Mouse (Mus musculus) MEL-GATA-1-ER (cell line): ENCODE data around the gene Mrm3.

Experiments
- DNase-seq: peaks from one replicate; pipeline ENCODE4 v3.0.0-alpha.2; 2012; ENCODE audit warnings: low read depth; ENCODE audit errors: extremely low read depth

The Mrm3 gene

GRCm38 (mm10) chr11:76252036-76252435 lies 8.5 kb downstream of the Mrm3 start:
- no peak for DNase-seq

- DNase-seq, result peak; percentile 20
Observed at GRCm38 (mm10) chr11:76253145-76253917, 9.8 kb downstream of the Mrm3 start.

GRCm38 (mm10) chr11:76253918-76254264 lies 10.4 kb downstream of the Mrm3 start:
- DNase-seq, result no peak

GRCm38 (mm10) chr11:76255431-76256001 lies 12.0 kb downstream of the Mrm3 start:
- no peak for DNase-seq

GRCm38 (mm10) chr11:76256129-76256528 lies 12.6 kb downstream of the Mrm3 start:
- DNase-seq, result no peak

GRCm38 (mm10) chr11:76257386-76257785 lies 13.9 kb downstream of the Mrm3 start:
- DNase-seq, result no peak

- DNase-seq, result no peak
Observed at GRCm38 (mm10) chr11:76258511-76258910, 15.0 kb downstream of the Mrm3 start.

- DNase-seq, result no peak
Observed at GRCm38 (mm10) chr11:76260208-76261050, 16.9 kb downstream of the Mrm3 start.

- peak; percentile 21 for DNase-seq
Observed at GRCm38 (mm10) chr11:76261224-76261623, 17.7 kb downstream of the Mrm3 start.

GRCm38 (mm10) chr11:76262611-76263351 lies 19.3 kb downstream of the Mrm3 start:
- no peak for DNase-seq

- no peak for DNase-seq
Observed at GRCm38 (mm10) chr11:76267550-76267949, 24.0 kb downstream of the Mrm3 start.

- no peak for DNase-seq
Observed at GRCm38 (mm10) chr11:76268001-76268459, 24.5 kb downstream of the Mrm3 start.

- no peak for DNase-seq
Observed at GRCm38 (mm10) chr11:76268521-76269065, 25.1 kb downstream of the Mrm3 start.

- DNase-seq, result no peak
Observed at GRCm38 (mm10) chr11:76272440-76272839, 28.9 kb downstream of the Mrm3 start.

- DNase-seq, result no peak
Observed at GRCm38 (mm10) chr11:76278960-76279852, 35.7 kb downstream of the Mrm3 start.

GRCm38 (mm10) chr11:76279971-76280370 lies 36.5 kb downstream of the Mrm3 start:
- no peak for DNase-seq

- DNase-seq, result no peak
Observed at GRCm38 (mm10) chr11:76283841-76284240, 40.3 kb downstream of the Mrm3 start.

- no peak for DNase-seq
Observed at GRCm38 (mm10) chr11:76285431-76286075, 42.0 kb downstream of the Mrm3 start.

GRCm38 (mm10) chr11:76286534-76287126 lies 43.1 kb downstream of the Mrm3 start:
- no peak for DNase-seq
